Mouse (Mus musculus) embryonic facial prominence, embryonic 15.5 days (tissue): Measurements from ENCODE around the gene Vsx2. TPM values are rescaled to one million over a fixed set of nuclear protein-coding genes. Genes with fewer than 3 reads are reported as not detected.
A peak's percentile ranks its signal among the peaks of the same experiment; 100 is the strongest.

ENCODE experiments used
- ATAC-seq: fragments of 200-750 bp; cut with Nextera tagmentation; 2 replicates; pipeline ENCODE4 v1.8.0; 2017; ENCODE audit warnings: low read depth, moderate TSS enrichment; ENCODE audit not compliant: insufficient number of reproducible peaks, low FRiP score, low TSS enrichment
- H3K27ac ChIP-seq: fragments of 300-500 bp; sonication (generic); replicated peaks from 2 replicates; pipeline ENCODE4 v1.5.1; 2015; ENCODE audit warnings: mild to moderate bottlenecking, inconsistent platforms
- H3K27me3 ChIP-seq: fragments of 300-500 bp; sonication (generic); 2 replicates; pipeline ENCODE4 v1.6.1; 2015; ENCODE audit warnings: inconsistent platforms
- H3K36me3 ChIP-seq: fragments of 300-500 bp; sonication (generic); 2 replicates; pipeline ENCODE4 v1.6.1; 2015; ENCODE audit warnings: mild to moderate bottlenecking, inconsistent platforms
- H3K4me1 ChIP-seq: fragments of 300-500 bp; sonication (generic); 2 replicates; pipeline ENCODE4 v1.6.1; 2015; ENCODE audit warnings: inconsistent platforms
- H3K4me2 ChIP-seq: fragments of 300-500 bp; sonication (generic); replicated peaks from 2 replicates; pipeline ENCODE4 v1.6.1; 2015; ENCODE audit warnings: mild to moderate bottlenecking, inconsistent platforms
- H3K4me3 ChIP-seq: fragments of 300-500 bp; sonication (generic); replicated peaks from 2 replicates; pipeline ENCODE4 v1.5.1; 2015; ENCODE audit warnings: mild to moderate bottlenecking, inconsistent platforms
- H3K9ac ChIP-seq: fragments of 300-500 bp; sonication (generic); 2 replicates; pipeline ENCODE4 v1.6.1; 2015; ENCODE audit warnings: inconsistent platforms
- H3K9me3 ChIP-seq: fragments of 300-500 bp; sonication (generic); replicated peaks from 2 replicates; pipeline ENCODE4 v1.6.1; 2016; ENCODE audit warnings: inconsistent platforms
- WGBS: fragments of 180-500 bp; shearing (Covaris S2); methylation state at CpG from one replicate; pipeline ENCODE4 v1.1.7; 2015; 5-methylcytosine and 5-hydroxymethylcytosine counted together
- polyA plus RNA-seq: library from polyadenylated mRNA; unstranded; fragments of >200 nt; fragmentation: Nextera tagmentation; extraction: Ambion mirVana; gene quantifications from 2 replicates; pipeline ENCODE4 v1.2.1, GENCODE M21; 2015

The Vsx2 gene
- polyA plus RNA-seq, 1 experiment from 2014 or later: 0.28 TPM

- H3K4me3 ChIP-seq: peak within 1 kb of the TSS; percentile 87
- peak within 1 kb of the TSS; percentile 67 for H3K4me2 ChIP-seq
- peak; percentile 99 for ATAC-seq
- H3K36me3 ChIP-seq: peaks cover 7% of the 10 kb centered on the region
- WGBS: under 1% methylated on average over 34 of the region's 34 CpGs
- H3K9me3 ChIP-seq: no peaks in the 10 kb centered on the region
- no peaks in the 10 kb centered on the region for H3K27me3 ChIP-seq
- peak within 1 kb of the TSS; percentile 91 for H3K9ac ChIP-seq
- peak within 1 kb of the TSS; percentile 82 for H3K27ac ChIP-seq
- H3K4me1 ChIP-seq: 0 out of 2 replicates have a peak, but pooled peaks cover 6% of the 10 kb centered on the region
Observed at GRCm38 (mm10) chr12:84616977-84617630, 47.5 kb downstream of the Vsx2 start, which contains the start of gene Abcd4. TSS of gene Abcd4 (minus strand) at chr12:84617413.

GRCm38 (mm10) chr12:84617663-84618062 is 48.1 kb downstream of the Vsx2 start:
- Histone ChIP-seq H3K27ac (0 out of 2 replicates have a peak overlapping the region, but pooled peaks have one; percentile 51), H3K27me3 (no peaks in the 10 kb centered on the region), H3K9ac (peak overlapping the region; percentile 33; the same call in 1 of the 2 replicates), H3K4me1 (0 out of 2 replicates have a peak, but pooled peaks cover 6% of the 10 kb centered on the region), H3K4me2 (peak overlapping the region; percentile 67), H3K36me3 (peaks cover 2% of the 10 kb centered on the region; the same call in 1 of the 2 replicates), H3K9me3 (no peaks in the 10 kb centered on the region), H3K4me3 (peak overlapping the region; percentile 87)
- WGBS: 2% methylated on average over 10 of the region's 10 CpGs
- peak; percentile 55; the same call in 1 of the 2 replicates for ATAC-seq

- no peaks in the 10 kb centered on the region for H3K9me3 ChIP-seq
- H3K4me3 ChIP-seq: no peak overlapping the region
- 0 out of 2 replicates have a peak, but pooled peaks cover 3% of the 10 kb centered on the region for H3K4me1 ChIP-seq
- ATAC-seq: no peak
- H3K9ac ChIP-seq: no peak overlapping the region
- H3K4me2 ChIP-seq: no peak overlapping the region
- no peak overlapping the region for H3K27ac ChIP-seq
- H3K36me3 ChIP-seq: no peaks in the 10 kb centered on the region
- H3K27me3 ChIP-seq: peaks cover 23% of the 10 kb centered on the region
Observed at GRCm38 (mm10) chr12:84620975-84621374, 51.4 kb downstream of the Vsx2 start.

- no peak for ATAC-seq
- H3K4me3 ChIP-seq: no peak overlapping the region
- H3K9me3 ChIP-seq: no peaks in the 10 kb centered on the region
- H3K4me2 ChIP-seq: no peak overlapping the region
- H3K27me3 ChIP-seq: peaks cover 33% of the 10 kb centered on the region
- no peak overlapping the region for H3K27ac ChIP-seq
- no peaks in the 10 kb centered on the region for H3K4me1 ChIP-seq
- WGBS: 21% methylated on average over 8 of the region's 8 CpGs
- no peak overlapping the region for H3K9ac ChIP-seq
- no peaks in the 10 kb centered on the region for H3K36me3 ChIP-seq
Observed at GRCm38 (mm10) chr12:84624601-84625000, 55.0 kb downstream of the Vsx2 start.

GRCm38 (mm10) chr12:84625116-84625515 is 55.6 kb downstream of the Vsx2 start:
- H3K9ac ChIP-seq: no peak overlapping the region

GRCm38 (mm10) chr12:84631867-84632266 is 62.3 kb downstream of the Vsx2 start:
- 48% methylated on average over 3 of the region's 3 CpGs for WGBS
- Histone ChIP-seq H3K4me1 (no peaks in the 10 kb centered on the region), H3K4me2 (no peak overlapping the region), H3K4me3 (no peak overlapping the region), H3K27me3 (0 out of 2 replicates have a peak, but pooled peaks cover under 1% of the 10 kb centered on the region), H3K36me3 (no peaks in the 10 kb centered on the region), H3K9me3 (no peaks in the 10 kb centered on the region), H3K9ac (no peak overlapping the region), H3K27ac (no peak overlapping the region)
- ATAC-seq: no peak

More at GRCm38 (mm10) chr12:84625116-84625515, 55.6 kb downstream of the Vsx2 start:
- 7% methylated on average over 9 of the region's 9 CpGs for WGBS
- no peak overlapping the region for H3K4me2 ChIP-seq
- peaks cover 33% of the 10 kb centered on the region for H3K27me3 ChIP-seq
- H3K4me3 ChIP-seq: no peak overlapping the region
- H3K9me3 ChIP-seq: no peaks in the 10 kb centered on the region
- H3K36me3 ChIP-seq: no peaks in the 10 kb centered on the region
- no peak overlapping the region for H3K27ac ChIP-seq
- H3K4me1 ChIP-seq: no peaks in the 10 kb centered on the region
- no peak for ATAC-seq

- Histone ChIP-seq H3K4me1 (no peaks in the 10 kb centered on the region), H3K27ac (no peak overlapping the region), H3K9me3 (no peaks in the 10 kb centered on the region), H3K4me3 (no peak overlapping the region), H3K36me3 (no peaks in the 10 kb centered on the region), H3K27me3 (peaks cover 43% of the 10 kb centered on the region), H3K9ac (no peak overlapping the region), H3K4me2 (no peak overlapping the region)
- ATAC-seq: no peak
- WGBS: 13% methylated on average over 6 of the region's 6 CpGs
Observed at GRCm38 (mm10) chr12:84640253-84640652, 70.7 kb downstream of the Vsx2 start.

GRCm38 (mm10) chr12:84640654-84641053 is 71.1 kb downstream of the Vsx2 start, which contains the start of gene Vrtn:
TSS of gene Vrtn (plus strand) at chr12:84641019.
- peaks cover 43% of the 10 kb centered on the region for H3K27me3 ChIP-seq
- no peak within 1 kb of the TSS for H3K4me2 ChIP-seq
- H3K9ac ChIP-seq: no peak within 1 kb of the TSS
- no peak for ATAC-seq
- WGBS: 6% methylated on average over 9 of the region's 9 CpGs
- H3K9me3 ChIP-seq: no peaks in the 10 kb centered on the region
- no peak within 1 kb of the TSS for H3K27ac ChIP-seq
- no peaks in the 10 kb centered on the region for H3K4me1 ChIP-seq
- H3K36me3 ChIP-seq: no peaks in the 10 kb centered on the region
- H3K4me3 ChIP-seq: no peak within 1 kb of the TSS

Other genes with a start within 250 kb of the Vsx2 start
- gene Coq6, start 208.1 kb upstream of the Vsx2 start, polyA plus RNA-seq: 41.4 and 42.6 TPM in 2 replicates
- 4.4 and 5.8 TPM in 2 replicates for gene Fam161b, start 207.9 kb upstream of the Vsx2 start, polyA plus RNA-seq
- gene Entpd5, start 160.7 kb upstream of the Vsx2 start, polyA plus RNA-seq: 22.0 and 24.1 TPM in 2 replicates
- 4.1 and 5.4 TPM in 2 replicates for gene Bbof1, start 160.7 kb upstream of the Vsx2 start, polyA plus RNA-seq
- 23.5 and 23.8 TPM in 2 replicates for gene Rnf113a2, start 152.6 kb upstream of the Vsx2 start, polyA plus RNA-seq
- 31.9 and 36.1 TPM in 2 replicates for gene Aldh6a1, start 118.8 kb upstream of the Vsx2 start, polyA plus RNA-seq
- 19.6 and 21.1 TPM in 2 replicates for gene Lin52, start 118.3 kb upstream of the Vsx2 start, polyA plus RNA-seq
- gene Abcd4, start 47.7 kb downstream of the Vsx2 start, polyA plus RNA-seq: 13.4 and 17.0 TPM in 2 replicates
- gene Vrtn, start 71.3 kb downstream of the Vsx2 start, polyA plus RNA-seq: 0.05 and 0.13 TPM in 2 replicates
- 0.11 TPM in 1 of 2 replicates, not detected in the other for gene Syndig1l, start 129.1 kb downstream of the Vsx2 start, polyA plus RNA-seq
- gene Npc2, start 203.4 kb downstream of the Vsx2 start, polyA plus RNA-seq: 72.0 and 72.3 TPM in 2 replicates
- gene Isca2, start 203.5 kb downstream of the Vsx2 start, polyA plus RNA-seq: 128 and 137 TPM in 2 replicates